Mouse (Mus musculus): Measurements from ENCODE around the gene Serpinb3b.
"Not testable (repeated sequence)": the region's sequence is repeated elsewhere in the genome, so short reads cannot be mapped to it uniquely, and the experiment has no call there.

DNA sequence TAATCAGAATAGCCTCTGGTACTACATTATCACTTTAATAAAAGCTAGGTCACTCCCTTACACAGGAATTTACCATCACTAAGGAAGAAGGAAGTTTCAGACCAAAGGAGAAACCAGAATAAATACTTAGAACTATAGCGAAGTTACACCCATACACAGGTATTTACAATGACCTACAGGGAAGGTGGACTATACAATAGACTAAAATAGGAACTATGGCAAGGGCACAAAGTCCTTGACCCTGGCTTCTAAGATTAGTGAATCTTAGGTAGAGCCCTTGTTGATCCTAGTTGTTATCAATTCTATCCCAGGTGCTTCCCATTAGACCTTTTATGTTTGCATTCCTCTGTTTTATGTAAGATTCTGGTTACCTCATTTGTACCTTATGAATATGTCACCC lies 60.9 kb downstream of the Serpinb3b start:
- TF ChIP-seq CTCF (IDR thresholded peaks at IDR 0.05; ENCODE audit: low read depth, low read length); POLR2A (IDR thresholded peaks at IDR 0.05; ENCODE audit: extremely low read depth, insufficient read depth, low read length): not testable (repeated sequence)
